Mouse (Mus musculus) forebrain, embryonic 16.5 days (tissue): ENCODE data around the gene Dok3. TPM values are rescaled to one million over a fixed set of nuclear protein-coding genes. Genes with fewer than 3 reads are reported as not detected.
A peak's percentile ranks its signal among the peaks of the same experiment; 100 is the strongest.

Experiments
- ATAC-seq: fragments of 200-750 bp; cut with Nextera tagmentation; 2 replicates; pipeline ENCODE4 v1.8.0; 2017; ENCODE audit warnings: mild to moderate bottlenecking, moderate library complexity
- H3K27ac ChIP-seq: fragments of 300-500 bp; sonication (generic); 2 replicates; pipeline ENCODE4 v1.5.1; 2014; ENCODE audit warnings: low read length, control low read depth
- H3K27me3 ChIP-seq: fragments of 300-500 bp; sonication (generic); replicated peaks from 2 replicates; pipeline ENCODE4 v1.6.1; 2014; ENCODE audit warnings: low read length; ENCODE audit not compliant: control insufficient read depth, insufficient read depth
- H3K36me3 ChIP-seq: fragments of 300-500 bp; sonication (generic); 2 replicates; pipeline ENCODE4 v1.6.1; 2014; ENCODE audit not compliant: control insufficient read depth, insufficient read depth
- H3K4me1 ChIP-seq: fragments of 300-500 bp; sonication (generic); replicated peaks from 2 replicates; pipeline ENCODE4 v1.6.1; 2014; ENCODE audit warnings: low read length; ENCODE audit not compliant: control insufficient read depth, insufficient read depth
- H3K4me2 ChIP-seq: fragments of 300-500 bp; sonication (generic); 2 replicates; pipeline ENCODE4 v1.6.1; 2014; ENCODE audit warnings: mild to moderate bottlenecking, low read length, control low read depth
- H3K4me3 ChIP-seq: fragments of 300-500 bp; sonication (generic); replicated peaks from 2 replicates; pipeline ENCODE4 v1.5.1; 2014; ENCODE audit warnings: mild to moderate bottlenecking, low read length, control low read depth
- H3K9ac ChIP-seq: fragments of 300-500 bp; sonication (generic); replicated peaks from 2 replicates; pipeline ENCODE4 v1.6.1; 2014; ENCODE audit warnings: low read depth, low read length, control low read depth
- H3K9me3 ChIP-seq: fragments of 300-500 bp; sonication (generic); 2 replicates; pipeline ENCODE4 v1.6.1; 2016; ENCODE audit warnings: low read length; ENCODE audit not compliant: control insufficient read depth
- WGBS: fragments of 180-500 bp; shearing (Covaris S2); extraction: QIAGEN DNeasy Blood & Tissue Kit; methylation state at CpG from one replicate; pipeline ENCODE4 v1.1.7; 2014; 5-methylcytosine and 5-hydroxymethylcytosine counted together
- polyA plus RNA-seq: library from polyadenylated mRNA; unstranded; fragments of >200 nt; fragmentation: Nextera tagmentation; extraction: Ambion mirVana; gene quantifications from 2 replicates; pipeline ENCODE4 v1.2.1, GENCODE M21; 2015

Gene Dok3
- polyA plus RNA-seq, 1 experiment from 2014 or later = 4.6 TPM

- Histone ChIP-seq H3K9ac (peak overlapping the region; percentile 98), H3K4me1 (peaks cover 48% of the 10 kb centered on the region), H3K27ac (peak overlapping the region; percentile 97), H3K36me3 (peaks cover 3% of the 10 kb centered on the region), H3K27me3 (no peaks in the 10 kb centered on the region), H3K4me2 (peak overlapping the region; percentile 89), H3K4me3 (peak overlapping the region; percentile 67), H3K9me3 (no peaks in the 10 kb centered on the region)
- under 1% methylated on average over 23 of the region's 29 CpGs for WGBS
- ATAC-seq = peak; percentile 18
Observed at GRCm38 (mm10) chr13:55486916-55487577, 42.0 kb downstream of the Dok3 start.

GRCm38 (mm10) chr13:55486029-55486794, 42.9 kb downstream of the Dok3 start:
- WGBS = 19% methylated on average over 14 of the region's 14 CpGs

GRCm38 (mm10) chr13:55484520-55485088, 44.5 kb downstream of the Dok3 start:
- H3K36me3 ChIP-seq = peaks cover 27% of the 10 kb centered on the region
- peak overlapping the region; percentile 89 for H3K4me2 ChIP-seq
- peaks cover 51% of the 10 kb centered on the region for H3K4me1 ChIP-seq
- peak overlapping the region; percentile 97 for H3K27ac ChIP-seq
- peak overlapping the region; percentile 67 for H3K4me3 ChIP-seq
- 15% methylated on average over 7 of the region's 7 CpGs for WGBS
- peak overlapping the region; percentile 98 for H3K9ac ChIP-seq
- H3K27me3 ChIP-seq = no peaks in the 10 kb centered on the region
- no peaks in the 10 kb centered on the region for H3K9me3 ChIP-seq
- no peak for ATAC-seq

More at GRCm38 (mm10) chr13:55486029-55486794, 42.9 kb downstream of the Dok3 start:
- peaks cover 12% of the 10 kb centered on the region for H3K36me3 ChIP-seq
- H3K4me2 ChIP-seq = peak overlapping the region; percentile 89
- H3K27ac ChIP-seq = peak overlapping the region; percentile 97
- H3K9ac ChIP-seq = peak overlapping the region; percentile 98
- H3K4me3 ChIP-seq = peak overlapping the region; percentile 67
- no peaks in the 10 kb centered on the region for H3K9me3 ChIP-seq
- no peaks in the 10 kb centered on the region for H3K27me3 ChIP-seq
- peaks cover 51% of the 10 kb centered on the region for H3K4me1 ChIP-seq
- ATAC-seq = no peak

GRCm38 (mm10) chr13:55483593-55483992, 45.5 kb downstream of the Dok3 start:
- H3K36me3 ChIP-seq = peaks cover 35% of the 10 kb centered on the region
- peak; percentile 83 for ATAC-seq
- 2% methylated on average over 15 of the region's 15 CpGs for whole genome bisulfite sequencing
- H3K4me2 ChIP-seq = peak overlapping the region; percentile 89
- no peaks in the 10 kb centered on the region for H3K27me3 ChIP-seq
- peak overlapping the region; percentile 97 for H3K27ac ChIP-seq
- peak overlapping the region; percentile 67 for H3K4me3 ChIP-seq
- no peaks in the 10 kb centered on the region for H3K9me3 ChIP-seq
- H3K9ac ChIP-seq = peak overlapping the region; percentile 98
- H3K4me1 ChIP-seq = peaks cover 50% of the 10 kb centered on the region

DNA sequence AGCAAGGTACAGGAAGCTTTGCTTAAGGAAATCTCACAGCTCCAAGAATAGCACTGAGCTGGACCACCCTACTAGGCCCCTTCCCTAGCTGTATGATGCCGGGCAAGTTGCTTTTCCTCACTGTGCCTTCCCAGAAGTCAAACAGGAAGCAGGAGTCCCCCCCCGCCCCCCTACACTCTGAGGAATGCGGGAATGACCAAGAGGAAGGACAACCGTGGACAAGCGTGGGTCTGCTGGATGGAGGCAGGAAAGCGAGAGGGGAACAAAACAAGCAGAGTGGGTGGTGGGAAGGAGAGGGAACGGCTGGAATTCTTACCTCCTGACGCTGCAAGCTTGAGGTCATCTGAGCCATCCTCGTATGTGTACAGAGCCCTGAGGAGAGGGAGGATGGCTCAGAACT, 46.0 kb downstream of the Dok3 start:
- H3K4me3 ChIP-seq = peak overlapping the region; percentile 67

DNA sequence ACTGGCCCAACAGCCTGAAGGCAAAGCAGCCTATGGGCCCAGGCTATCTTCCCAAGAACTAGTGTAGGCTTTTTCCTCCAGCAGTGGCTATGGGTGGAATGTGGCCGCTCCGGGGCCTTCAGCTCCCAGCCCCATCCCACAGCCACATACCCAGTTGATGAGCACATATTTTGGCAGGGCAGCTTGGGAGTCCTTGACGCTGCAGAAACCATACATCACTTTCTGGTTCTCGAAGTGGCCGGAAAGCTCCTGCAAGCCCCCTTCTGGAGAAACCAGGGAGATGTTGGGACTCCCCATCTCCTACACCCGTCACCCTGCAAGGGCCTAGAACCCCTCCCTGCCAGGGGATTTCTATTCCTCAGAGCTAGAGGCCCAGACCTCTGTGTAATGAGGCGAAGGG, 46.6 kb downstream of the Dok3 start:
- Histone ChIP-seq H3K36me3 (peaks cover 36% of the 10 kb centered on the region), H3K4me3 (peak overlapping the region; percentile 67; the same call in 1 of the 2 replicates), H3K27me3 (no peaks in the 10 kb centered on the region), H3K4me2 (peak overlapping the region; percentile 89), H3K9ac (peak overlapping the region; percentile 98; the same call in 1 of the 2 replicates), H3K9me3 (no peaks in the 10 kb centered on the region), H3K27ac (peak overlapping the region; percentile 97), H3K4me1 (peaks cover 43% of the 10 kb centered on the region)
- no peak for ATAC-seq
- 76% methylated on average over 7 of the region's 7 CpGs for WGBS

More for the DNA sequence above, 46.0 kb downstream of the Dok3 start:
- H3K4me1 ChIP-seq = peaks cover 45% of the 10 kb centered on the region
- peak overlapping the region; percentile 97 for H3K27ac ChIP-seq
- peak overlapping the region; percentile 89 for H3K4me2 ChIP-seq
- no peaks in the 10 kb centered on the region for H3K27me3 ChIP-seq
- no peak for ATAC-seq
- H3K9me3 ChIP-seq = no peaks in the 10 kb centered on the region
- H3K9ac ChIP-seq = peak overlapping the region; percentile 98
- H3K36me3 ChIP-seq = peaks cover 35% of the 10 kb centered on the region
- 66% methylated on average over 9 of the region's 9 CpGs for WGBS

DNA sequence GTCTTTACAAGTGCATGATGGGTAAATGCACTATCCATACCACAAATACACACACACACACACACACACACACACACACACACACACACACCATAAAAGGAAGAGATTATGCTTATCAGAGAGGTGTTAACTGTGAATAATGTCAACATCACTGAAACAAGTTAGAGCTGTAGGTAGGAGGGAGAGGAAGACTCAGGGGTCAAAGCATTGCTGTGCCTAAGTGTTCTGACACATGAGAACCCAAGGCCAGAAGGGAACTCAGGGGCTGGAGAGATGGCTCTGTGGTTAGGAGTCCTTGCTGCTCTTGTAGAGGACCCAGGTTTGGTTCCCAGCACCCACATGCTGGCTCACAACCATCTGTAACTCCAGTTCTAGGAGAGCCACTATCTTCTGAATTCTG, 49.2 kb downstream of the Dok3 start:
- Histone ChIP-seq H3K4me1 (peaks cover 36% of the 10 kb centered on the region), H3K9me3 (no peaks in the 10 kb centered on the region), H3K27ac (no peak overlapping the region), H3K4me2 (no peak overlapping the region), H3K36me3 (peaks cover 60% of the 10 kb centered on the region), H3K4me3 (no peak overlapping the region), H3K27me3 (no peaks in the 10 kb centered on the region), H3K9ac (no peak overlapping the region)
- no peak for ATAC-seq

DNA sequence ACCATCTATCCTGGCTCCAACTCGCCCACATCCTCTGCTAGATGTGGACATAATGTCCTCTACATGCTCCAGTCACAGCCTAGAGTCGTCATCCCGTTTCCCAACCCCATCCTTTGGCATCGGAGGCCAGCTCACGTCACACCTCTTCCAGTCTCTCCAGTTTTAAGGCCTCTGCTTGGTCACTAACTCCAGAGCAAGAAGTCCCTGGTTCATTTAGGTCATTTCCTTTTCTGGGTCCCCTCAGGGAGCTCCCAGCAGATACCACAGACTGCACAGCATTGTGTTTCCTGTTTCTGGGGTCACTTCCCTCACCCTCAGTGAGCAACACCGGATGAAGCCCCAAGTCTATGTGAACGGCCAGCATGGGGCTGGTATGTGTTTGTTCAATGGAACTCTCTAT, 50.1 kb downstream of the Dok3 start:
- 87% methylated on average over 7 of the region's 7 CpGs for WGBS
- H3K9me3 ChIP-seq = no peaks in the 10 kb centered on the region
- peaks cover 36% of the 10 kb centered on the region for H3K4me1 ChIP-seq
- H3K27me3 ChIP-seq = no peaks in the 10 kb centered on the region
- no peak overlapping the region; the same call in 1 of the 2 replicates for H3K27ac ChIP-seq
- H3K9ac ChIP-seq = no peak overlapping the region
- H3K4me3 ChIP-seq = no peak overlapping the region
- ATAC-seq = no peak
- H3K4me2 ChIP-seq = no peak overlapping the region
- H3K36me3 ChIP-seq = peaks cover 60% of the 10 kb centered on the region

DNA sequence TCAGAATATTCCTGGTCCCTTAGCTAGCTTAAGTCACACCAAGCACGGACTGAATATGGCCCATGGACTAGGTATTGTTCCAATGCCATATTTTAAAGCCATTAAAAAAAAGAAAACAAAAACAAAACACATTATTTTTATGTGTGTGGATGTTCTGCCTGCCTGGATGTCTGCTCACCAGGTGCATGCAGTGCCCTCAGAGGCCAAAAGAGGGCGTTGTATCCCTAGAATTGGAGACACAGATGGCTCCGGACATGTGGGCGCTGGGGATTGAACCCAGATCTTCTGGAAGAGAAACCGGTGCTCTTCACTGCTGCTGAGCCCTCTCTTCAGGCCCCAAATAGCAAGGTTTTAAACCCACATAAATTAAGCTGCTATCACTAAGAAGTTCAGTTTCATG, 51.1 kb downstream of the Dok3 start:
- Histone ChIP-seq H3K4me3 (no peak overlapping the region), H3K27ac (no peak overlapping the region), H3K9me3 (no peaks in the 10 kb centered on the region), H3K36me3 (peaks cover 67% of the 10 kb centered on the region), H3K27me3 (no peaks in the 10 kb centered on the region), H3K4me2 (no peak overlapping the region), H3K9ac (no peak overlapping the region), H3K4me1 (peaks cover 36% of the 10 kb centered on the region)
- ATAC-seq = no peak
- 49% methylated on average over 5 of the region's 5 CpGs for WGBS
